Mouse (Mus musculus): ENCODE data around the gene S100a11.

DNA sequence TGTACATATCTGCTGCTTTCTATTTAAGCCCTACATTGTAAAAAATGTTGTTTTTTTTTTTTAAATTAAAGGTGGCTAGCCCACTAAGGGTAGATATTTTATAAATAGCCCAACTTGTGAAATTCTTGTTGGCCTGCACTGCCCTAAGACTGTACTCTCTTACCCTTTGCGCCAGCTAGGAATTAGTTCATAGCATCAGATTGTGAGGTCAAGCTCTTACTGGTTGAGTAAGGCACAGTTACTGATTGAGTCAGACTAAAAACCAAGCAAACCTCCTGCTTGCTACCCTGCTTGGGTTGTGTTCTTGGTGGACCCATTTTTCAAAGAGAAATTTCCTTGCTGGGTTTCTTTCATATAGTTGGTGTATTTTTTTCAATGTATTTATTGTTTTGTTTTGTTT is 8.5 kb upstream of the S100a11 start:
- TF ChIP-seq POLR2A (IDR thresholded peaks at IDR 0.05; ENCODE audit: insufficient read depth, low read depth, low read length) (no peak), CTCF (IDR thresholded peaks at IDR 0.05; ENCODE audit: insufficient read depth, low read depth, low read length) (no peak)
